Mouse (Mus musculus) liver, embryonic 14.5 days (tissue): ENCODE results near the gene Cldnd2. TPM values are rescaled to one million over a fixed set of nuclear protein-coding genes. Genes with fewer than 3 reads are reported as not detected.
A peak's percentile ranks its signal among the peaks of the same experiment; 100 is the strongest.

Source experiments
- ATAC-seq: fragments of 200-750 bp; cut with Nextera tagmentation; 2 replicates; pipeline ENCODE4 v1.8.0; 2017; ENCODE audit warnings: moderate number of reproducible peaks, mild to moderate bottlenecking, moderate library complexity; ENCODE audit not compliant: insufficient read depth
- DNase-seq, 3 experiments: peaks; one replicate each; pipeline ENCODE4 v3.0.0-alpha.2; 2012 to 2013; ENCODE audit warnings: low read depth in 3 of 3, low spot score in 3 of 3
- H3K27ac ChIP-seq: fragments of 300-500 bp; sonication (generic); 2 replicates; pipeline ENCODE4 v1.5.1; 2014; ENCODE audit warnings: moderate library complexity, mild to moderate bottlenecking, control low read depth, inconsistent platforms
- H3K27me3 ChIP-seq: fragments of 300-500 bp; sonication (generic); 2 replicates; pipeline ENCODE4 v1.6.1; 2014; ENCODE audit warnings: mild to moderate bottlenecking, low read length, moderate library complexity; ENCODE audit not compliant: control insufficient read depth, insufficient read depth
- H3K36me3 ChIP-seq: fragments of 300-500 bp; sonication (generic); replicated peaks from 2 replicates; pipeline ENCODE4 v1.6.1; 2014; ENCODE audit warnings: low read depth; ENCODE audit not compliant: control insufficient read depth, insufficient read depth
- H3K4me1 ChIP-seq, 2 experiments: fragments of 200-500 bp in 1 of 2; fragments of 300-500 bp in 1 of 2; sonication (generic) in 1 of 2; replicated peaks; 2 replicates each; pipeline ENCODE4 v1.6.1; 2012 to 2014; ENCODE audit warnings: antibody characterized with exemption in 1 of 2, inconsistent platforms in 1 of 2, low read length in 1 of 2; ENCODE audit not compliant: control insufficient read depth in 2 of 2, insufficient read depth in 2 of 2
- H3K4me2 ChIP-seq: fragments of 300-500 bp; sonication (generic); 2 replicates; pipeline ENCODE4 v1.6.1; 2014; ENCODE audit warnings: low read depth, mild to moderate bottlenecking, control low read depth, moderate library complexity
- H3K4me3 ChIP-seq, 2 experiments: fragments of 200-500 bp in 1 of 2; fragments of 300-500 bp in 1 of 2; sonication (generic) in 1 of 2; 2 replicates each; pipeline ENCODE4 v1.5.1; 2012 to 2014; ENCODE audit warnings: low read depth in 2 of 2, low read length in 2 of 2, mild to moderate bottlenecking in 2 of 2, control low read depth in 1 of 2, inconsistent platforms in 1 of 2, moderate library complexity in 1 of 2; ENCODE audit not compliant: insufficient read depth in 1 of 2
- H3K9ac ChIP-seq: fragments of 300-500 bp; sonication (generic); replicated peaks from 2 replicates; pipeline ENCODE4 v1.6.1; 2014; ENCODE audit warnings: mild to moderate bottlenecking, control low read depth, moderate library complexity
- H3K9me3 ChIP-seq: fragments of 300-500 bp; sonication (generic); 2 replicates; pipeline ENCODE4 v1.6.1; 2016; ENCODE audit warnings: low read length, mixed read lengths; ENCODE audit not compliant: control insufficient read depth
- CTCF ChIP-seq: IDR thresholded peaks from 2 replicates; pipeline ENCODE4 v1.5.1; 2016; ENCODE audit warnings: antibody characterized with exemption, low read depth, control low read depth
- EP300 ChIP-seq: IDR thresholded peaks from 2 replicates; pipeline ENCODE4 v1.6.1; 2016; ENCODE audit warnings: antibody characterized with exemption, low read depth
- WGBS: fragments of 180-500 bp; shearing (Covaris S2); extraction: QIAGEN DNeasy Blood & Tissue Kit; methylation state at CpG from one replicate; pipeline ENCODE4 v1.1.7; 2014; ENCODE audit not compliant: insufficient replicate concordance; 5-methylcytosine and 5-hydroxymethylcytosine counted together
- polyA plus RNA-seq, 2 experiments: library from polyadenylated mRNA; depleted of rRNA in 1 of 2; stranded (reverse) in 1 of 2; unstranded in 1 of 2; fragments of >200 nt; fragmentation: Nextera tagmentation in 1 of 2; extraction: Ambion mirVana in 1 of 2; gene quantifications; 2 replicates each; pipeline versions ENCODE4 v1.2.1 to v1.2.3; 2012 to 2014

The Cldnd2 gene
- polyA plus RNA-seq (2012; rRNA removed) (not detected in 2 replicates), polyA plus RNA-seq (2014; fragmentation: Nextera tagmentation; extraction: Ambion mirVana) (not detected in 2 replicates)

DNA sequence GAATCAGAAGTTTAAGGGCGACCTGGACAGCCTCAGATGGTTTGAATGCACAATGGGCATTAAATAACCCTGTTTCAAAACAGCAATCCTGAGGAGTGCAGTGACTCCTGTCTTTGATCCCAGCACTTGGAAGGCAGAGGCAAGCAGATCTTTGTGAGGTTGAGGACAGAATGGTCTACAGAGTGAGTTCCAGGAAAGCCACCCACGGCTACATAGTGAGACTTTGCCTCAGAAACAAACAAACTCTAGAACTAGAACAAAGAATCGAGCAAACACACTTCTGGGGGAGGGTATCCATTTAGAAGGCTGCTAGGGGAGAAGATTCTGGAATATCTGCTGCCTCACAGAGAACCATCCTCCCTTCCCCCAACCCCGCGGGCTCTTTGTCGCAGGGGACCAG is at the start of gene Cldnd2:
TSS of gene Cldnd2 (plus strand) at position 301 of the 400 bp plus-strand sequence.
- peaks cover 4 to 20% of the 10 kb centered on the region in 2 experiments; a peak in 3 of 4 replicates for H3K4me1 ChIP-seq
- 62% methylated on average over 6 of the region's 6 CpGs for WGBS
- H3K9me3 ChIP-seq: no peaks in the 10 kb centered on the region
- no peak within 1 kb of the TSS for H3K4me2 ChIP-seq
- no peak for TF ChIP-seq EP300
- TF ChIP-seq CTCF: no peak
- no peak within 1 kb of the TSS for H3K4me3 ChIP-seq
- ATAC-seq (no peak), DNase-seq (no peak)
- no peaks in the 10 kb centered on the region for H3K36me3 ChIP-seq
- H3K27ac ChIP-seq: no peak within 1 kb of the TSS
- no peak within 1 kb of the TSS for H3K9ac ChIP-seq
- H3K27me3 ChIP-seq: no peaks in the 10 kb centered on the region

DNA sequence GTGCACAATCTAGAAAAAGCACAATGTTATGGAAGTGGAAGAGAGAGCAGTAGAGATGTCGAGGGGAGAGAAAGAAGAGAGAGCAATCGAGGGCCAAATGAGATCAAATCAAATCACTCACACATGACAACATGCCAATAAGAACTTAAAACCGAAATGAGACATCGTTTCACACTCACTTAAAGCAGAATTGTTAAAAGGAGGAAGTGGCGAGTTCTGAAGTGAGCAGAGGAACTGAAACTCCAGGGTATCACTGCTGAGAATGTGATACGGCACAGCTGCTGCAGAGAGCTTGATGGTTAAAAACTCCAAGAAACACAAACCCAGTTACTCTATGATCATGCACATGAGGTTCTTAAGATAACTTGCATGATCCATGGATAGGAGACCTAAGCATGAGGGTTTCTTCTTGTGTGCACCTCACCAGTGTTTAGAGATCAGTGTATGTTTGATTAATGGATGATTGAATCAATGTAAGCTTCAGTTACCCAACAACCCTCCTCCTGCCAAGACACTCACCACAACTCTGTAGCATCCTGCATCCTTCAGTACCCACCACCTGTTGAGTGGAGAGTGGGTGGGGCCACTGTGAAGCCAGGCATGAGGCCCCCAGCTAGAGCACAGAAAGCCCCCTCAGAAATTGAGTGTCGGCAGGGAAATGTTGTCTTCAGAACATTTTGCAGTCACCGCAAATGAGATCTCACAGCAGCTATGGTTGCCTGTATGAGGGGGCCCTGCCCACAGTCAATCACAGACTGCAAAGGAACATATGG is 48.0 kb upstream of the Cldnd2 start:
- Histone ChIP-seq H3K9ac (no peak overlapping the region), H3K27me3 (no peaks in the 10 kb centered on the region), H3K4me3 (no peak overlapping the region), H3K27ac (no peak overlapping the region), H3K4me2 (no peak overlapping the region), H3K4me1 (no peaks in the 10 kb centered on the region), H3K36me3 (no peaks in the 10 kb centered on the region), H3K9me3 (no peaks in the 10 kb centered on the region)
- no peak for ATAC-seq
- TF ChIP-seq CTCF (no peak), EP300 (no peak)
- DNase-seq: peak in 1 of 3 experiments; percentile 6
- 33% methylated on average over 8 of the region's 8 CpGs for WGBS

DNA sequence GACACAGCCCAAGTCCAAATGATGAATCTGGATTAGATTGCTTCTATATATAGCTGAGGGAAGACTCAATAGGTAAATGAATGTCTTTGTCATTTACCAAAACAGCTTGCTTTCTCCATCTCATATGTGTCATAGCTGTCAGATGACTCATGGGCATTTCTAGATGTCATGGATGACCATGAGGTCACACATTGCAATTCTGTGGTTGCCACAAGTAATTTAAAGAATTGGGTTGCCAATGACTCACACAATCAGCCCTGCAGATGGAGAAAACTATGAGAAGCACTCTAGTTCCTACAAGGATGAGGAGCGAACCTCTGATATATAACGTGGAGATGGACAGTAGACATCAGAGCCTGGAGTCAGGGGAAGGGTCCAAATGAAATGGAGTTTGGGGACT is 41.1 kb upstream of the Cldnd2 start:
- Histone ChIP-seq H3K4me3 (no peak overlapping the region), H3K27ac (no peak overlapping the region), H3K36me3 (no peaks in the 10 kb centered on the region), H3K9ac (no peak overlapping the region), H3K9me3 (no peaks in the 10 kb centered on the region), H3K4me1 (no peaks in the 10 kb centered on the region), H3K27me3 (no peaks in the 10 kb centered on the region), H3K4me2 (no peak overlapping the region)
- DNase-seq (no peak), ATAC-seq (no peak)
- no peak for TF ChIP-seq EP300
- TF ChIP-seq CTCF: no peak
- WGBS: 60% methylated on average over 2 of the region's 2 CpGs

DNA sequence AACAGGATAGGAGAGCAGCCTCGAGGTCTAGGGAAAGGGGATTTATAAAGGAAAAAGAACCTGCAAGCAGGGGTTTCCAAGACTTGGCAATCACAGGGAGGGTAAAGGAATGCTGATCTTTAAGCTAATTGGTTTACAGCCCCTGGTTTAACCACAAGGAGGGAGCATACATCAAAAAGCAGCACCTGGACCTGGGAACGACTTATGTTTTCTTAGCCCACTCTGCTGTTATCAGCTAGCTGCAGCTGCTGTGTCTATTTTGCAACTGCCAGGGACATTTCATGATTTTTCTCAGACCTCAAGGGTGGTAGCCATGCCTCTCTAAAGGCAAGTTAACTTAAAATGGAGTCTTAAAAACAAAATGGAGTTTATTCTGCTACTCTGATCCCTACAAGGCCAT is 37.9 kb upstream of the Cldnd2 start:
- Histone ChIP-seq H3K36me3 (no peaks in the 10 kb centered on the region), H3K4me3 (no peak overlapping the region), H3K9me3 (no peaks in the 10 kb centered on the region), H3K27ac (no peak overlapping the region), H3K27me3 (no peaks in the 10 kb centered on the region), H3K4me2 (no peak overlapping the region), H3K9ac (no peak overlapping the region), H3K4me1 (no peaks in the 10 kb centered on the region)
- 7% methylated on average over 2 of the region's 2 CpGs for WGBS
- DNase-seq (no peak), ATAC-seq (no peak)
- no peak for TF ChIP-seq CTCF
- TF ChIP-seq EP300: peak; percentile 23; the same call in 1 of the 2 replicates

DNA sequence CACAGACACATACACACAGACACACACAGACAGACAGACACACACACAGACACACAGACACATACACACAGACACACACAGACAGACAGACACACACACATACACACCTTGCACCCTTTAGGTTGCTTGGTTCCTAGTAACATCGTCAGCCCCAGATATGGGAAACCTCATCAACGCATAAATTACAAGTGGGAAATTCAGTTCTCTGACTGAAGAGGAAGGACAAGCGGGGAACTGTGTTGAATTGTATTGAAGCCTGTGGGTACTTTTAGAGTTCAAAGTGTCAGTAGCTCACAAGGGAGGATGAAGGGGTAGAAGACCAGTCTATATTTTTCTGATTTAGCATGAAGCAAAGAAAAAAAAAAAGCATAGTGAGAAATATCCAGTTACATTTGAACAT is 33.0 kb upstream of the Cldnd2 start:
- DNase-seq (no peak), ATAC-seq (no peak)
- Histone ChIP-seq H3K4me2 (no peak overlapping the region), H3K4me1 (no peaks in the 10 kb centered on the region), H3K27ac (no peak overlapping the region), H3K4me3 (no peak overlapping the region), H3K9ac (no peak overlapping the region), H3K27me3 (no peaks in the 10 kb centered on the region), H3K9me3 (no peaks in the 10 kb centered on the region), H3K36me3 (no peaks in the 10 kb centered on the region)
- WGBS: 41% methylated on average over 3 of the region's 3 CpGs
- TF ChIP-seq EP300: no peak
- TF ChIP-seq CTCF: no peak
